Mouse (Mus musculus) ES-E14 (cell line): ENCODE measurements around the gene Bmp6. TPM values are rescaled to one million over a fixed set of nuclear protein-coding genes. Genes with fewer than 3 reads are reported as not detected.

Experiments
- DNase-seq: peaks from one replicate; pipeline ENCODE4 v3.0.0-alpha.2; 2013; ENCODE audit warnings: low read depth, low spot score
- H3K27ac ChIP-seq: 2 replicates; pipeline ENCODE4 v1.5.1; 2012; ENCODE audit warnings: low read depth, mild to moderate bottlenecking, low read length, moderate library complexity, mixed read lengths; ENCODE audit not compliant: poor library complexity, insufficient read depth, severe bottlenecking
- H3K36me3 ChIP-seq: 2 replicates; pipeline ENCODE4 v1.6.1; 2012; ENCODE audit warnings: mild to moderate bottlenecking, low read length, moderate library complexity, mixed read lengths; ENCODE audit not compliant: control insufficient read depth, poor library complexity, insufficient read depth, severe bottlenecking
- H3K4me1 ChIP-seq, 2 experiments: fragments of 150-350 bp in 1 of 2; sonication (generic) in 1 of 2; 2 replicates each; pipeline ENCODE4 v1.6.1; 2012; ENCODE audit warnings: low read length in 2 of 2, mild to moderate bottlenecking in 1 of 2, mixed read lengths in 1 of 2; ENCODE audit not compliant: control insufficient read depth in 2 of 2, insufficient read depth in 2 of 2, poor library complexity in 1 of 2
- H3K4me3 ChIP-seq, 2 experiments: fragments of 150-350 bp in 1 of 2; sonication (generic) in 1 of 2; 2 replicates each; pipeline ENCODE4 v1.5.1; 2012; ENCODE audit warnings: low read length in 2 of 2, low read depth in 1 of 2, mild to moderate bottlenecking in 1 of 2, mixed read lengths in 1 of 2; ENCODE audit not compliant: insufficient read depth in 1 of 2, poor library complexity in 1 of 2, severe bottlenecking in 1 of 2
- H3K9ac ChIP-seq: 2 replicates; pipeline ENCODE4 v1.6.1; 2012; ENCODE audit warnings: low read depth, mild to moderate bottlenecking, low read length, mixed read lengths; ENCODE audit not compliant: poor library complexity, insufficient read depth, severe bottlenecking
- H3K9me3 ChIP-seq: fragments of 150-350 bp; sonication (generic); 2 replicates; pipeline ENCODE4 v1.6.1; 2012; ENCODE audit warnings: low read depth, mild to moderate bottlenecking, low read length; ENCODE audit not compliant: control insufficient read depth, insufficient read depth
- CHD2 ChIP-seq: IDR thresholded peaks from 2 replicates; pipeline ENCODE4 v1.6.1; 2014; ENCODE audit warnings: mild to moderate bottlenecking, low read depth, low read length, inconsistent platforms
- HCFC1 ChIP-seq: IDR thresholded peaks from 2 replicates; pipeline ENCODE4 v1.6.1; 2012; ENCODE audit warnings: low read length, inconsistent platforms, borderline replicate concordance; ENCODE audit not compliant: insufficient read depth
- MAFK ChIP-seq: IDR thresholded peaks from 2 replicates; pipeline ENCODE4 v1.6.1; 2014; ENCODE audit warnings: mild to moderate bottlenecking, low read depth, low read length, inconsistent platforms; ENCODE audit not compliant: insufficient read depth
- ZC3H11A ChIP-seq: IDR thresholded peaks from 2 replicates; pipeline ENCODE4 v1.6.1; 2012; ENCODE audit warnings: low read depth, mild to moderate bottlenecking, inconsistent platforms, low read length, borderline replicate concordance
- ZNF384 ChIP-seq: IDR thresholded peaks from 2 replicates; pipeline ENCODE4 v1.6.1; 2012; ENCODE audit warnings: low read depth, low read length, inconsistent platforms
- in situ Hi-C, 2 experiments: fragments of 600-800 bp; cut with MboI; formaldehyde crosslinking; loops; one replicate each; pipeline ENCODE4 v1.15.1; 2025; ENCODE audit warnings: low sequenced_read_pairs in 2 of 2, inconsistent platforms in 1 of 2; ENCODE audit not compliant: unreplicated experiment in 2 of 2
- total RNA-seq: library from RNA; depleted of rRNA; stranded (reverse); fragments of 300-350 nt; gene quantifications from 2 replicates; pipeline ENCODE4 v1.2.3, GENCODE M21; 2012

Bmp6 gene
- total RNA-seq, 1 experiment: 2.1 TPM

DNA sequence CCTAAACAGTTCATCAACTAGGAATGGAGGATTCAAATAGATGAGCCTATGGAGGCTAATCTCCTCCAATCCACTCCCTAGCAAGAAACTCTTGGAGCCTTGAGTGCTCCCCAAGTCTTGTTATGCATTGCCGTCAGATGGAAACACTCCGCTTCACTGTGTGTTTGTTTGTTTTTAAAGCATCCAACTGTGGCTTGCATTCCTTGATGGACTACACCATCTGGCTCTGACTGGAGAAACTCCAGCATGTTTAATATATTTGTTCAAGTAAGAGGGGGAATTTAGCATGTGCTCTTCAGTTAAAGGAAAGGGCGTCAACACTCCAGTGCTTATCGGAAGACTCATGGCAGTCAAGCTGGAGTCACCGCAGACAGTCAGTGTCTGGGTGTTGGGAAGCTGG is 11.4 kb upstream of the Bmp6 start:
- in situ Hi-C loops: no loop called here
- TF ChIP-seq ZC3H11A (no peak), CHD2 (no peak), ZNF384 (no peak), MAFK (no peak), HCFC1 (no peak)
- DNase-seq: no peak

DNA sequence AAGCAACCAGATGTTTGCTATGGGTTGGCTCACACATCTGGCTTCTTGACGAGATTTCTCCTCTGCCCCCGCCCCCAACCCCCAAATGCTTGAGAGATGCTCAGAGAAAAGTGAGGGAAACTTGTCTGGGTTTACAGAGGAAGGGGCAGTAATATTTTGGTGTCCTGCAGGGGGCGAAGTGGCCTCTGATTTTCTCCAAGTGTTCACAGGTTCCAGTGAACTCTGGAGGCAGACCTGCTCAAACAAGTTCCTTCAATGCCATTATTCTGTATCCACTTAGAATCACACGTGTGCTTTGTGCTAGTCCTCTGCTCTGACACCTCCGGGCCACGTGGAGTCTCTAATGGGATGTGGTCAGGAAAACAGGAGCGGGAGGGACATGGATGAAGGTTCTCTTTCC is 2.3 kb upstream of the Bmp6 start:
- Histone ChIP-seq H3K4me3 (no peak overlapping the region), H3K36me3 (no peaks in the 10 kb centered on the region), H3K9me3 (no peaks in the 10 kb centered on the region), H3K4me1 (peaks cover 0 to 5% of the 10 kb centered on the region in 2 experiments; a peak in 1 of 4 replicates), H3K9ac (no peak overlapping the region), H3K27ac (no peak overlapping the region)
- TF ChIP-seq CHD2 (no peak), ZC3H11A (no peak), ZNF384 (no peak), MAFK (no peak), HCFC1 (no peak)
- no peak for DNase-seq
- in situ Hi-C loops: no loop called here

More for the DNA sequence above, 11.4 kb upstream of the Bmp6 start:
- Histone ChIP-seq H3K9ac (no peak overlapping the region), H3K4me3 (no peak overlapping the region), H3K36me3 (no peaks in the 10 kb centered on the region), H3K9me3 (no peaks in the 10 kb centered on the region), H3K27ac (no peak overlapping the region), H3K4me1 (no peaks in the 10 kb centered on the region)

DNA sequence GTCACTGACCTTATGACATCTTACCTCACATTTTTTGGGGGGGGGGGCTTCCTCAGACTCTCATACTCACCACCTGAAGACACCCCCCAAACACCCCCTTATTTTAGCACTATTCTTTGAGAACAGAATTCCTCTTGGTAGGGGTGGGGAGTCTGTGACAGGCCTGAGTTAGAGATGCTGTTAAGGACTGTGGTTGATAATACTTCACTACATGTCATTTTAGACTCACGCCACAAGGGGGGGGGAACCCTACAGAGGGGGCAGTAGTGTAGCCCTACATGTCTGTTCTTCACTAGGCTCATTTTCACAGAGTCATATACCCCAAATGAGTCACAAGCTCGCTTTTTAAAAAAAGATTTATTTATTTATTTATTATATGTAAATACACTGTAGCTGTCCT is 1.7 kb upstream of the Bmp6 start:
- TF ChIP-seq CHD2 (no peak), MAFK (no peak), HCFC1 (no peak), ZC3H11A (no peak), ZNF384 (no peak)
- no peaks in the 10 kb centered on the region for H3K9me3 ChIP-seq
- no peaks in the 10 kb centered on the region for H3K36me3 ChIP-seq
- no peak overlapping the region for H3K4me3 ChIP-seq
- DNase-seq: no peak
- peaks cover 0 to 5% of the 10 kb centered on the region in 2 experiments; a peak in 1 of 4 replicates for H3K4me1 ChIP-seq
- in situ Hi-C loops: no loop called here
- H3K27ac ChIP-seq: no peak overlapping the region
- H3K9ac ChIP-seq: no peak overlapping the region

DNA sequence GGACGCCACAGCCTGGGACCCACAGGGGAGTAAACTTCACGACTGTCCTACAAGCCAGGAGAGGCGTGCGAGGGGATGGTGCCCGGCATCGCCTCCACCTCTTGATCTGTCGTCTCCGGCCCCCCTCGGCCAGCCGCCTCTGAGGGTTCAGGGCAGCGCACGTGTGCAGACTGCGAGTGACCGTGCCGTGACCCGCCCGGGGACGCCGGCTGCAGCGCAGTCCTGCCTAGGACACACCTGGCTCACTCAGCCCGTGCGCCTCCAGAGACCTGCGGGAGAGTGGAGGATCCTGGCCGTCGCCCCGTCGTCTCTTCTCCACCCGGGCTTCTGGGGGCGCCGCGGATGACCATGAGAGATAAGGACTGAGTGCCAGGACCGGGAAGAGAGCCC is 519 bp downstream of the Bmp6 start:
- DNase-seq: no peak
- peaks cover 0 to 5% of the 10 kb centered on the region in 2 experiments; a peak in 1 of 4 replicates for H3K4me1 ChIP-seq
- in situ Hi-C loops: no loop called here
- no peak overlapping the region for H3K27ac ChIP-seq
- H3K9me3 ChIP-seq: no peaks in the 10 kb centered on the region
- no peaks in the 10 kb centered on the region for H3K36me3 ChIP-seq
- H3K4me3 ChIP-seq: peak overlapping the region; percentile 56 to 60
- TF ChIP-seq ZC3H11A (no peak), CHD2 (no peak), HCFC1 (no peak), MAFK (no peak), ZNF384 (no peak)
- peak overlapping the region; percentile 22 for H3K9ac ChIP-seq
